Mouse (Mus musculus): ENCODE measurements around the gene 4921511C20Rik. TPM values are rescaled to one million over a fixed set of nuclear protein-coding genes. Genes with fewer than 3 reads are reported as not detected.

Gene 4921511C20Rik
- total RNA-seq (2023): not detected

GRCm38 (mm10) chrX:127393993-127394392, at the start of gene 4921511C20Rik:
TSS of gene 4921511C20Rik (plus strand) at chrX:127394293.

